Mouse (Mus musculus): ENCODE measurements around the gene Tmem131l.

The Tmem131l gene

DNA sequence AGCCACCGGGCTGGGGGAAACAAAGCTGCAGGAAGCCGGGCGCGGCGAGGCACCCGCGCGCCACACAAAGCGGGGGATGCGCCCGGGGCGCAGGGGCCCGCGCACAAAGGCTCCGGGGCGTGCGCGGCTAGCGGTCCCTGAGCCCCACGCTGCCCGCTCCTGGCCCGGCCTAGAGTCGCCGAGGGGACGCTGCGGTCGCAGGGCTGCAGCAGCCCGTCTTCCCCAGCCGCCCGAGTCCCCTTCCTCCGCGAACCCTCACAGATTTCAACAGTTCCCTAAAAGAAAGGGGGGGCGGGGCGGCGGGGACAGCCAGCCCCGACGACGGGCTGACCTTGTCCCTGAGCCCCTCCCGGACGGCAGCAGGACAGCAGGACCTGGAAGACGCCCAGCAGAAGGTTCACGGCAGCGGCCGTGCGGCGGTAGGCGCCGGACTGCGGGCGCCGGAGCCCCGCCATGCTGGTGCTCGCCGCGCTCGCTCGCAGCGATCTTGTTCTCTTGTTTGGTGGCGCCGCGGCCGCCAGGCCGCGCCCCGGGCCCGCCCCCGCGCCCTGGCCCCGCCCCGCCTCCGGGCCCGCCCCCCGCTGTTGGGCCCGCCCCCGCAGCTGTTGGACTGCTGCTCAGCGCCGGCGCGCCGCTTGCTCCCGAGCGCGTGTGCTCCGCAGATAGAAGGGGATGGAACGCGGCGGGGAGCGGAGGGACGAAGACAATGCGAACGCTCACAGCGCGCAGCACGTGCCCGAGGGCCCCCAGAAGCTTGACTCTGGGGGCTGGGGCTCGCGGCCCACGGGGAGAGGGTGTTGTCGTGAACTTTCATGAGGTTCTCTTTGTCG lies at the start of gene Tmem131l:
Tmem131l (minus strand) TSS at position 530 of the 830 bp plus-strand sequence.
- DNase-seq (ENCODE audit: low spot score): peak; percentile 80

DNA sequence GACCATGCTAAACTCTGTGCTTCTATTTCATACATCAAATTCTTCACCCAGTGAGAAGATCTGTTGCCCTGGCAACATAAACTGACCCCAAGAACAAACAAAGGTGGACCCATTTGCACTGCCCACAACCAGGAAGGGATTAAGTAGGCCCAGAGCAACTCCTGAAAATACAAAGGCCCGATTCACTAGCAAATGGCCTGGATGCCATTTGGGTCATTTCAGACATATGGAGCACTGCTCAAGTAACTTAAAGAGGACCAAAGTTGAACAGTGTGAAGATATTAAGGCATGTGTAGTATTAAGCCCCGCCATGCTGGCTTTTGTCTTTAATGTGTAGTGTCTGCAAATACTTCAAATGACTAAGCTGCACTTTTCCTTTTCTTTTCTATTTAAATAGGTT lies 46.9 kb upstream of the Tmem131l start:
- no peak for DNase-seq (ENCODE audit: low spot score)

DNA sequence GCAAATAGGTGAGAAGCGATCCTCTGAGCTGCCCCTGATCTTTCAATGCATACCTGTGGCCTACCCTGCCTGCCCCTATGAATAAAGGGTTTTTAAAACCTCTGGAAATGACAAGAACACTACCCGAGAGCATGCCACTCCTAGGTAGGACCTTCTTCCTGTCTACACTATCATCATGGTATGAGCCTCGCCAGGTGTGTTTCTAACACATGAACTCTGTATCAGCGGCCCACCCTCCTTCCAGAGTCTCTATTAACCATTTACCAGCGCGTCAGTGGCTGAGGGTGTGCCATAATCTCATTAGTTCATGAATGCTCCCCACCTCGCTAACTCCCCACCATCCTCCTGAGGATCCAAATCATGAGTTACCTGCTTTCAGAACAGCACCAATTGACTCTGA lies 46.4 kb upstream of the Tmem131l start:
- no peak for DNase-seq (ENCODE audit: low spot score)

DNA sequence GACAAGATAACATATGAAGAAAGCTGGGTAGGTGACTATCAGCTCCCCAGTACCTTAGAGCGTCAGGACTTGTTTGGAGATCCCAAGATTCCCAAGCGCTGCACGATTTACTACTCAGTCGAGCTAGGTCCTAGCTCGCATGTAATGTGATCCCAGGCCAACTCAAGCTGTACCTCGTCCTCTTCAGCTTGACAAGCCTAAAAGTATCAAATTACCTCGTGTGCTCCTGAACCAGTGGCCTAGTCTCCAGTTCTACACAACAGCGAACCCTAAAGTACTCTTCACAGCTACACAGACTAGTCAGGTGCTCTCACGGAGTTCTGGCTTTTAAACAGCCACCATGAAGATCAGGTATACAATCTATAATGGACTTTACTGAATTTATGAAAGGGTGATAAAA lies 45.5 kb upstream of the Tmem131l start:
- no peak for DNase-seq (ENCODE audit: low spot score)

DNA sequence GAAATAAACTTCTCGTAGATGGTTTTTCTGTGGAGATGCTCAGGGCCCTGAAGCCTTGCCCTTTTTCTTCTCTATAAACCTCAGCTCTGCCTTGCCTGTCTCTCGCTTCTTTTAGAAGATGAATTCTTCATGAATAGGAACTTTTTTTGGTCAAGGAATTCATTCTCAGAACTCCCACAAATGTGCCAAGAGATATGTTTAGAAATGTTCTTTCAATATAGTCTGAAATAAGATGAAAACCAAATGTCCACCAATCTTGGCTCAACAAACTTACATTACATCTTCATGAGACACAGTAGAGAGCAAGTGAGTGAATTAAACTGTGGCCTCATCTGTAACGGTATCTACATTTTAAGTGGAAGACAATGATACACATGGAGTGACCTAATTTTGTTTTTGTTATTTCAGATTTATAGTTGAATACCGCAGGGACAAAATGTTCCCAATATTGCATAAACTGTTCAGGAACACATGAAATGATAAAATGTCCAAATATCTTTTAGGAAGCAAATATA lies 41.3 kb upstream of the Tmem131l start:
- peak; percentile 14 for DNase-seq (ENCODE audit: low spot score)

DNA sequence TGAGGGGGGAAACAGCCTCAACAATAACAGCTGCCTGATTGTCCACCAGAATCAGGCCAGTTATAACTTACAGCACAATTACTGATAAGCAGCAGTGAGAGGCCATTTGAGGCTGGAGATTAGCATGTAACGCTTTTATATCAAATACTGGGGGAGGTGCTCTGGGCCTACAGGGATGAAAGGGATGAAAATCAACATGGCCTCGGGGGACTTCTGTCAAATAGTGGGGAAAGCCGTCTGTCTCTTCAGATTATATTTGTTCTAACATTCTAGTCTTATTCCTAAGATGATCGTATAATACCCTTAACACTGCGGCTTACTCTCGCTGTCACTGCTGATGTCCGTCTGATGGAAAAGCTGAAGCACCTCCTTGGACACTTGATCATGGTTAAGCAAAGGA lies 40.1 kb upstream of the Tmem131l start:
- DNase-seq (ENCODE audit: low spot score): no peak

DNA sequence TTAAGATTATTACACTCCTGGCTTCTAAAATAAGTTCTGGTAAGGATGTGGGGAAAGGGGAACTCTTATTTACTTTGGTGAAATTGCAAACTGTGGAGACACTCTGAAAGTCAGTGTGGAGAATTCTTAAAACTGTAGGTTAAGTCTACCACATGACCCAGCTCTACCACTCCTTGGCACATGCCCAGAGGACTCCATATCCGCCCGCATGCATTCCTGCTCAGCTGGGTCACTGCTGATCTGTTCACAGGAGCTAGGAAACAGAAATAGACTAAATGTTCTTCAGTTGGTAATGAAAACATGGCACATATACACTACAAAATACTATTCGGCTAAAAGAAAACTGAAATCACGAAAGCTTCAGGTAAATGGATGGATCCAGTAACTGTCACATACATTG lies 37.5 kb upstream of the Tmem131l start:
- DNase-seq (ENCODE audit: low spot score): peak; percentile 33

DNA sequence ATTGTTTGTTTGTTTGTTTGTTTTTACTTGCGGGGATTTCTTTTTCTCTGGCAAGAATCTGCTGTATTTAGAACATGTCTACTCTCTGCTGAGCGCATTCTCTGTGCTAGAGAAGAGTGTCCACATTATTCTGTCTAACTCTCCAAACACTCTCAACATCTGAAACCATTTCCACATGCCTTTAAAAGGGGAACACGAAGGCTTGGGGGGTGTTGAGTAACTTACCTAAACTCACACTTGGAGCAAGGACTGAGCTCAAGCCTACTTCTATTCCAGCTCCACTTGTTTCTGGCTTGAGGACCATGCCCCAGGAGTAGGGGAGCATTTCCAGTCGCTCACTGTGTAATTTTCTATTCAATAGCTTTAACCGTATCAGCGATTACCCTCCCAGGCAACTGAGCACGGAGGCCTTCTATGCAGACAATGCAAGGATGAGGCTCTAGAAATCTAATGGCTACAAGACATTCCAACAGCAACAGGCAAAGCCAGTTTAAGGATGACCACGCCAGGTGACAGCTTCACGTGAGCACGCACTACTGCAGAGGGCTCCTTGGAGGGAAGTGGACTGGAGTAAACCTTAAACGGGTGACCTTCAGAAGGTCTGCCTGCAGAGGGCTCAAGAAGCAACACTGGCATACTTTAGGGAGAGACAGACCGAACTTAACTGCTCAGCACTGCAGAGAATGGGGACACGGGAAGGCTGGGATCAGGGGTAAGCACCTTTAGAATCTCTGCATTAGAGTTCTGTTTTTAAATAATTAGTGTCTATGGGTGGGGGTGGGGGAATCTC lies 36.8 kb upstream of the Tmem131l start:
- no peak for DNase-seq (ENCODE audit: low spot score)

DNA sequence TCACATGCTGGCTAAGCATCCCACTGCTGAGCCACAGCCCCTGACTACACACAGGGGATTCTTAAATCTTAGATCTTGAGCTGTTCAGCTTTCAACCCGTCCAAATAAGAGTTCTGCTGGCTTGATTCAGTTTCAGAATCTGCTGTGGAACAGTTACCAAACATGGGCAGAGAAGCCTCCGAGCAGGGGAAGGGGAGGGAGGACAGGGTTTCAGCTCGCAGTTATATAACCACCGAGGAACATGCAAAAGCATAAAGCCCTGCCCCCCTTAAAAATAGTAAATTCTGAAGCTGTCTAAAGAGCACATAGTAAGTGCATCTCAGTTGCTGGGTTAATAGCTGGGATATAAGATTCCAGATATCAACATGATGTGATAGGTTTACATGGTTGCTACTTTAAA lies 35.5 kb upstream of the Tmem131l start:
- no peak for DNase-seq (ENCODE audit: low spot score)

DNA sequence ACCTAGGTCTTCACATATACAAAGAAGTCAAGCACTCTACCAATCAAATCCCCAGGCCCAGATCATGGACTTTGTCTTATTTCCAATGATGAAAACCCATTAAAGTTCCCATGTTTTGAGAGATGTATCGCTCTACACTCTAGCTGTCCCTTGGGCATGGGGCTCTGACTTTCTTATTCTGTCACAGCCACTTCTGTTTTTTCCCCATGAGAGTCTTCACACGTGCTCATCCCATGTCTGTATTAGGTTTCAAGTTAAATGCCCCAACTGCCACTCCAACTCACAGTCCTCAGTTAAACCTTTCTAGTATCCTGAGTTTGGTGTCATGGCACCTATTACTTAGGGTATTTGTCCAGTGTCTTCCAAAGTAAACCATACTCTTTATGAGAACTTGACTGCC lies 34.8 kb upstream of the Tmem131l start:
- no peak for DNase-seq (ENCODE audit: low spot score)

DNA sequence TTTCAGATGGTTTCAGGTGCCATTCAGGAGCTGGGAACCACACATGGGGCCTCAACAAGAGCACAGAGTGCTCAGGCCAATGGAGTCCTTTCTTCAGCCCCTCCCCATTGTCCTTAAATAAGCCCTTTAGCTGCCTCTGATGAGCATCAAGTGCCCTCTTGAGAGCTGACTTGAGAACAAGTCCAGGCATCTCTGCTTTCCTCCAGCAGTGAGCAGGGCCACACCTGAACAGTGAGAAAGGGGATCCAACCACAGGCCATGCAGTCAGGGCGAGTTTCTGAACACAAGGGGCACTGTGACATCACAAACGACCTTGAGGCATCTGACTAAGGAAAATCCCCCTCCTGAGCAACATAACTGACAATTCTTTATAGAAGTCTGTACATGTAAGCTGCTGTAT lies 31.7 kb upstream of the Tmem131l start:
- DNase-seq (ENCODE audit: low spot score): no peak

DNA sequence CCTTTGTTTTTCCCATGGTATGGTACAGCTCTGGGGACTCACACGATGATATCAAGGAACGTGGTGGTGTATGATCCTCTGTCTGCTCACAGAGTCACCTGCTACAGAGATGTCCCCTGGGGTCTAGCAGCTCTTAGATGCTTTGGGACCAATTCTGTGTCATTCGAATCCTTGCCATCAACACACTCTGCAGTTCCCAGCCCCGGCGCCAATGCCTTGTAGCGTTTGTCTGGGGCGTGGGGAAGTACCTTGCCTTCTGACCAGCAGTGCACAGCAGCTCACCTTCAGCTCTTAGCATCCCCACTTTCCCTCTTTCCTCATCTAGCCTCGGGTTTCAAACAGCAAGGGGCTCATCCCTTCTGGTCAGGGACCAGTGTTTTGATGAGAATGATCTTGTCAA lies 30.8 kb upstream of the Tmem131l start:
- no peak for DNase-seq (ENCODE audit: low spot score)

DNA sequence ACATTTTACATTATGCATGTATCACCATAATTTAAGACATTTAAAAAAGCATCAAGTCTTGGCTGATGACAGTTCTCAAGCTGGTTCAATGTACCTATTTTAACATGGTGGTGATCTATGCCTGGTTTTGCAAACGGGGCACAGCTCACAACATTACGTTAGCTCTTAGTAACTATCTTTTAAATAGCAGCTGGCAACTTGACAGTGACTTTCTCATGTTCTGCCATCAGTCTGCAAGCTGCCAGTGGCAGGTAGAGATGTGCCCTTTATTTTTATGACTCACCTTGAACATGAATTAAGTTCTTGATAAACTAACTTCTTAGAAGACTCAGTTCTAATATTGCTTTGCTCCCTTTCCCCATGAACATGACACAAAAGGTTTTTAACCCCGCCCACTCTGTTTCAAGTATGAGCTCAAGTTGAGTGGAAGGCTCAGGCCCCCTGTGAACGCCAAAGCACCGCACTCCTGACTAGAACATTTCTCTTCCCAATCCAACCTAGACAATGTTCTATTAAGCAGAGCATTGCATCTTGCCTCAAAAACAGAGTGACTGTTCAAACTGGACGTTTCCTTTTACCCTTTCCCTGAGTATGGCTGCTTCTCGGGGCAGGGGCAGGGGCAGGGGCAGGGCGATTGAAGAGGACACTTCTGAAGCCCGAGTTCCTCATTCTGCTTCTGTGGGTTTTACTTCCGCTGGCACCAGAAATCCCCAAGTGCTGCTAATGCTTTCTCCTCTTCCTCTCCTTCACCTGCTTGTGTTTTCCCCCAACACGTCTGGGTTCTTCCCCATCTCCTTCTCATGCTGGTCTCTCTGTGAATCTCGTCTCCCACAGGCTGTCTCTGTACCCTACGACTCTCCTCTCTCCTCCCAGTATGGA lies 29.1 kb upstream of the Tmem131l start:
- no peak for DNase-seq (ENCODE audit: low spot score)

DNA sequence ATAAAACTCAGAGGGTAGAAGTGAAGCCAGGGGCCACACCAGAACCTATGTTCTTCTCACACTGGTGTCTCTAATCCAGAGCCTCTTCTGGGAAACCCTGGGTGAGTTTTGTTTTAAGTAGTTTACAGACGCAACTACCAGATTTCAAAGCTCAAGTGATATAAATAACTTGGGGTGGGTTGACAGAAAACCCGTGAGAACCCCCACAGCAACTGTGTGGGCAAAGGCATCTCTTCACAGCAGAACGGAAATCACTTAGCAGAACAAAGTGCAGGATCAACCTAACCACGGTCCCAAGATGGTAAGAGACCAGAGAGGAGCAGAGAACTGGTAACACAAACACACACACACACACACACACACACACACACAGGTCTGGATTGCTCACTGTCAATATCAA lies 25.9 kb upstream of the Tmem131l start:
- no peak for DNase-seq (ENCODE audit: low spot score)

DNA sequence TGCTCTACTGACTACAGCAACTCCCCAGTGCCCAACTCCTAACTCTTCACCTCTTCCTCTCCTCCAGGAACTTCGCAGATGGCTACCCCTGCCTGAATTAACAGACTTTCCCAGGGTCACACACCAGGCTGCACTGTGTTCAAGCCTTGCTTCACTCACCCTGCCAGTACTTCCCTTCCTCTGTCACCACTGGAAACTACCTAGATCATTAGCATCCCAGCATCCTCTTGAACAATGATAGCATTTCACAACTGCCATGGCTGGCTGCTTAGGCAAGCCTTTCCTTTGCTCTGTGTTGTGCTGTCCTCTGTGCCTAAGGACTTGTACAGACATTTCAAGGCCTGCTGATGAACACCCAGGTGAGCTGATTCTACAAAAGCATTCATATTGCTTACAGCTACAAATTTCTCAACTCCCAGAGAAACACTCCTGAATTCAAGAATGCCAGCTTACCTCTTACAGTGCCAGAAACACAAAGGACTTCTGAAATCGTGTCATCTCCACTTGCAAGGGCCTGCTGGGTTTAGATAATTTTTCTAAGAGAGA lies 23.5 kb upstream of the Tmem131l start:
- no peak for DNase-seq (ENCODE audit: low spot score)

DNA sequence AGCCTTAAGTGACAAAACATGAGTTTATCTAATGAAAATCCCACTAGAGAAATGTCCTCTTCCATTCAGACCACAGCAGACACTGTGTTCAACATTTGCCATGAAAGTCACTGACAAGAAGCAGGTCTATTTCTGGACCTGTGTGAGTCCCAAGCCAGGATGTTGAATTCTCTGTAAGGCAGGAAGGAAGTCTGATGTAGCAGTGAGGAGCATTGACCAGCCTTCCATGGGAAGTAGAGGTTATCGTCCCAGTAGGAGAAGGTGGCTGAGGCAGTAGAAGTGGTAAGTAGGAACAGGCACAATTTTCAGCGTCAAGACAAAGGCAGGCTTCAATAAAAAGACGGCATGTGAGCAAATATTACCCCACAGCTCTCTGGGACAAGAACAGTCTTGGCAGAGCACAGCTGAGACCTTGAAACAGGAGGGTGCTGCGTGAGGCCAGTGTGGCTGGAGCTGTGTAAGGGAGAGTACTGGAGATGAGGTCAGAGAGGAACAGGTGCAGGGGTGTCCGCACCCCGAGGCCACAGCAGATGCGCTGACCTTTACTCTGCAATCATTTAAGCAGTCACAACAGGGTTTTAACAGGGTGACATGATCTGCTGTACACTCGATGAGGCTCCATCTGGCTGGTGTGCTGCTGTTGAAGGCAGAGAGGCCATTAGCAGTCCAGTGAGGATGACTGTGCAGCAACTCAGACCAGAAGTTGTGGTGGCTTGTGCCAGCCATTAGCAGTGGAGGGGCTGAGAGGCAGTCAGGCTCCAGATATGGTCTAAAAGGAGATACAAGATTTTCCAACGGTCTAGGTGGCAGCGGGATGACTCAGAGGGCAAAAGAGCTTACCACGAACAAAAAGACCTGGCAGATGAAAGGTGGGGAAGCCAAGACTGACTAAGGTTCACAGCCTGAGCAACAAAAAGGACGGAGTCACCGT lies 21.8 kb upstream of the Tmem131l start:
- DNase-seq (ENCODE audit: low spot score): no peak

DNA sequence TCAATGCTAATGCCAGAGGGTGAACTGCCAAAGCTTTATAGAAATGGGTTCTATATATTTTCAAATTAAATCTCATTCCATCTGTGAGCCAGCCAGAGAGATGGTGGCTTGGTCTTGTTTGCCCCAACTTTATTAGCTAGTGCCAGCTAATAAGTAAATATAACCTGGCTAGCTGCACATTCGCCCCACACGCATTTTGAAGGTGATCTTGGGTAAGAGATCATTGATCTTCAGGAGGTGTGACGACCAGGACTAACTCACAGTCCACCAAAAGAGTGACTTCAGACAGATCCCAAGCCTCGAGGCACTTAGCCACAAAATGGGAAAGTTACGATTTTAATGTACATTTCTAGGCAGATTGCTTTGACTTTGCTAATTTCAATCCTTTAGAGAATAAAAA lies 21.0 kb upstream of the Tmem131l start:
- DNase-seq (ENCODE audit: low spot score): no peak

DNA sequence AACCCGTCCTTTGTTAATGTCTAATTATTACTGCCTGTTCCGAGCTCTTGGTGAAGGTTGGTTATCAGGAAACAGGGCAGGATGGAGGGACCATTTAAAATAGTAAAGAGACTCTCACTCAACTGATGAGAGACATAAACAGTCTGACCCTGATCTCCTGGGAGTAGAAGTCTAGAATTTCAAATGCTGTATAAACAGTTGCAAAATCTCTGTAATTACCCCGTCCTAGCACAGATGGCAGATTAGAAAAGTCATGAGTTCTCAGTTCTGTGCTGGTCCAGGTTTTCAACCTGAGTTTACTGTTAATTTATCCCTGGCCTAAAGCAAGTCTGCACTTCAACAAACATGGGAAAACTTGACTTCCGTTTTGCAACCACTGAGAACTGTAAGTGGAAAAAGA lies 20.2 kb upstream of the Tmem131l start:
- peak; percentile 48 for DNase-seq (ENCODE audit: low spot score)

DNA sequence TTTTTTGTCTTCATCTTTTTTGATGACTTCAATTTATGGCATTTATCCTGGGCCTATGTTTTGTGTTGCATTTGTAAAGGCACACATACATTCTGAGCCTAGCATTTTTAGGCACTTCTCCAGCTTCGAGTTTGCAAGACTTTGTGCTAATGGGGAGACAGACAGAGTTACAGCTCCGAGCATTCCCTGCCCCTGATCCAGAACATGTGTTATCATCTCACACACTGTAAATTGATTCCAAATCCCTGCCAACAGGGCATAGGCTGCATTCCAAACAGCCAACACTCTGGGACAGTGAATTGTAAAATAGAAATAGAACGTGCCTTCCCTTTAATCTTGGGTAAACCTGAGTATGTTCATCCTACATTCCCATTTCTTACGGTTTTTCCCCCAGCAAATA lies 19.7 kb upstream of the Tmem131l start:
- DNase-seq (ENCODE audit: low spot score): peak; percentile 47

DNA sequence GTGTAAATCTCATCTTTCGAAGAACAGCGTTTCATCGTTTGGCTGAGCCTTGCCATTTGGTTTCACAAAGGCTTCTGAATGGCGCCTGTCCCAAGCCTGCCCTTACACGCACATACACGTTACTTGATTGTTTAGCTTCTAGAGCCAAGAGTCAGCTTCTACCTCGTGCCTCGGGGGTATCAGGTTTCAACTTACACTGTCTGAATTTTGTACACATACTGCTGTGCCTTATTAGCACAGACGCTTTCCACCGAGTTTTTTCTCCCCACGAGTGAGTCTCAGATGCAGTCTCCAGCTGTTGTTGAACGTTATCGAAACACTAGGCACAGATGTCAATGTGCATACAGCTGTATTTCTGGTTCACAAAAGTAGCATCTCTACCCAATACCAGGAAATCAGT lies 19.3 kb upstream of the Tmem131l start:
- DNase-seq (ENCODE audit: low spot score): peak; percentile 58

DNA sequence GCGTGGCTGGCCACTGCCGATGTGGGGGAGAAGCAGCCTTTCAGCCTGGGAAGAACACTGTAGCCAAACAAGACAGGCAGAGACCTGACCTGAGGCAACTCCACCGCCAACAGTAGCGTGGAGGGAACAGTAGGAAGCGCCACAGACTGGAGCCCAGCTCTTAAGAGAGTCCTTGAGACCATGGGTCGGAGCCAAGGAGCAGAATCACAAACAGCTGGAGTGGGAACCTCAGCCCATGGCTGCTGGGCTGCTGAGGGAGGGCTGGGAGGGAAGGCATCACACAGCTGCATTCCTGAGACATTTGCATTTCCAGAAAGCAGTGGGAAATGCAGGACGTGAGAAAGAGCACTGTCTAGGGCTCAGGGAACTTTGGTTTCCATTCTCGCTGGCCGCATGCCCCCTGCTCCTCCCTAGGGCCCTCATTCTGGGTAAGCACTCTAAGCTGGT lies 8.8 kb upstream of the Tmem131l start:
- DNase-seq (ENCODE audit: low spot score): peak; percentile 98
